Mouse (Mus musculus): ENCODE results near the gene Lrrn2.

Lrrn2 gene

DNA sequence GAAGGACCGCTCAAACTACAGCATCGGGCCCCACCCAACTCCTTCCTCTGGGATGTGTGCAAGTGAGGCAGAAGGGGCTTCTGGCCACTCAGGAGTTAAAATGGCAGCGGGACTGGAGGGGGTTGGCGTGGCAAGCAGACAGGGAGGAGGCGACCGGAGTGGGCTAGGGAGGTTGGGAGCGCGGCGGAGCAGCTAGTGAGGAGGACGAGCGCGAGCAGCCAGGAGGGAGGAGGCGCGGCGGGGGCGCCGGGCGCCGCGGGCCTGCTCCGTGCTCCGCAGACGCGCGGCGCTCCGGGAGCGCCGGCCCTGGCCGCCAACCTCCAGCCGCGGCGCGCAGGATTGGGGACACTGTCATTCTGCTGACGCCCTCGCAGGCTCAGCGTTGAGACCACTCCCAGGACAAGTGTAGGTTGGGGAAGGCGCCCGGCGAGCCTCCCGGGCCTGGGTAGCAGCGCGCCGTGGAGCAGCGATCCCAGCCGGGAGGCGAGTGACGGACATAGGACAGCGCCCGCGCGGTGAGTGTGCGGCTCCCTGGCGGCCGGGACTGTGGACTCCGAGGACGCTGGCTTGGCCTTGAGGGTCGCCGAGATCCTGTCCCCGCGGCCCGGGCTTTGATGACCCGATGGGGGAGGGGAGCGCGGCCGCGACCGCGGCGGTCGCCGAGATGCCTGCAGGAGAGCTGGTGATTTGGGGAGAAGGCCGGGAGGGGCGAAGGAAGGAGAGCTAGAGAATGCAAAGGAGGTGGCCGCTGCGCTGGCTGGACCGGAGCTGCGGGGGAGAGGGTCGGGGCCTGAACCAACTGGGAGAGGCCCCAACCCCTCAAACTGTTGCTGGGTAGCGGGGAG is at the start of gene Lrrn2:
TSS of gene Lrrn2 (plus strand) at position 113 of the 845 bp plus-strand sequence.
- no peak for DNase-seq (ENCODE audit: low spot score)

DNA sequence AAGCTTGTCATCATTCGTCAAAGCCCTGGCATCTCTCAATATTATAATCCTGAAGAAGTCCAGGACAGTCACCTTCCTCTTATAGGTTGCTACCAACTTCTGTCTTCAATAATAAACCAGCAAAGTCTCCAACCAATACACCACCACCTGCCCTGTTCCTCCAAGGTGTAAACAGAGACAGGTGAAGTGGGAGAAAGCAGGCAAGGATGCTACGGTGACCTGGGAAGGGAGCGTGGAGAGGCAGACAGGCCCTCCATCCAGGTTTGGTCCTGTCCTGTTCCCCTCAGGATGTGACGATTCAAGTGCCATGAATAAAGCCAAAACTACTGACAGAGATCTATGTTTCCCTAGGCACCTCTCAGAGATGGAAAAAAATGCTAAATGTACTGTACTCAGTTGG is 48.1 kb upstream of the Lrrn2 start:
- no peak for DNase-seq (ENCODE audit: low spot score)

DNA sequence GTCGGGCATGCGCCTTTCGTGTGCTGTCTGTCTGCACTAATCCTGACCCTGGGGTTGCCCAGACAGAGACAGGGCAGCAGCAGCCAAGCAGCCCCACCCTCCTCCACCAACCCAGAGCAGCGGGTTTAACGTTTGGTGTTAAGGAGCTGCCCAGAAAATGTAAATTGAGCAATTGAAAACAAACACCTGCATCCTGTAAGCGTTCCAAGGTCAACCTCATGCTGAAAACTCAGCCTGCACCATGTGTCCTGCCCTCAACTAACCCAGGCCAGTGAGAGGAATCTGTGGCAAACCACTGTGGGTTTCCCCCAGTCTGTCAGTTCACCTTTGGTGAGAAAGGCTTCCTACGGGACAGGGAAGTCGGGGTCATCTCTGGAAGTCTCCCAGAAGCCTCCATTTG is 46.0 kb upstream of the Lrrn2 start:
- no peak for DNase-seq (ENCODE audit: low spot score)

DNA sequence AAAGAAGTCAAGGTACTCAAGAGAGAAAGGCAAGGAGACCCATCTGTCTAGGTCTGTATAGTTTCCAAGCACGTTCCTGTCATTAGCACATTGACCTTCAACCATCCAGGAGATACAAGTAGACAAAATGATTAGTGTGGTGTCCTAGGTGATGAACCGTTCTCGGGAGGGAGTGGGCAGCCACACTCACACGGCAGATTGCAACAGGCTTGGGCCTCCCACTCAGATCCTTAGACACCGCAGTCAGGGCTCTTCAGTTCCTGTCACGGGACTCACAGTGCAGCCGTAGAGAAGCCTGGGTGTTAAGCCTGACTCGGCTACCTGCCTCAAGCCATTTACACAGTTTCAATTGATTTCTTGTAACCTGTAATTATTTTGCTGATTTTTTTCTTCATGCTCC is 43.2 kb upstream of the Lrrn2 start:
- no peak for DNase-seq (ENCODE audit: low spot score)

DNA sequence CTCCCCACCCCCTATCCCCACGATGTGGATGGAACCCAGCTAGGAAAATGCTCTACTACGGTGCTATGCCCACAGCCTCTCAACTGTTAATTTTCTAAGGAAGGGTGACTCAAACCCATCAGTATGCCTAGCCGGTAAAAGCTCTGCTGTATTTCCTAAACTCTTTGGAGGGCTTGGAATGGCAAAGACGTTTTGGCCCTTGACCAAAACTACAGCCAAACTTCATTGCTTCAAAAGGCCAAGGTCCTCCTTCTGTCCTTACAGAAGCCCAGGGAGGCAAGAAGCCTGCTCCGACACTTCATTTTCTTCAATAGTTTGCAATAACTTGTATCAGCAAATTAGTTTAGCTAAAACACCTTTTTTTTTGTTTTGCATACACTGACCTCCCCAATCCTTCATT is 42.4 kb upstream of the Lrrn2 start:
- no peak for DNase-seq (ENCODE audit: low spot score)

DNA sequence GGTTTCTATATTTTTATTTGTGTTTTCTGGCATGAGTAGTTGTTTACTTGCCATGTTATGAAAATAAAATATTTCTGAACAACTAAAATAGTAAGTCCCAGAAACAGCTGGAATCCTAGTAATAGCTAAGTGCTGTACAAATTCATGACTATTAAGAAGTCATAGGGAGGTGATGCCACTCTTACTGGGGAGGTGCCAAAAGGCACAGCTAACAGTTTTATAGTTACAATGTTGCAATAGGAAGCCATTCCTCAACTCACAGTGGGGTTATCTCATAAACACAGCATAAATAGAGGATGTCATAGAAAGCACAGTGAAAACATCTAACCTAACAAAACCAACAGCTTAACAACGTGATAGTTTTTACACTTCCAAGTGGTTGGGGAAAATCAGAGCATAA is 41.7 kb upstream of the Lrrn2 start:
- DNase-seq (ENCODE audit: low spot score), result peak; percentile 28

DNA sequence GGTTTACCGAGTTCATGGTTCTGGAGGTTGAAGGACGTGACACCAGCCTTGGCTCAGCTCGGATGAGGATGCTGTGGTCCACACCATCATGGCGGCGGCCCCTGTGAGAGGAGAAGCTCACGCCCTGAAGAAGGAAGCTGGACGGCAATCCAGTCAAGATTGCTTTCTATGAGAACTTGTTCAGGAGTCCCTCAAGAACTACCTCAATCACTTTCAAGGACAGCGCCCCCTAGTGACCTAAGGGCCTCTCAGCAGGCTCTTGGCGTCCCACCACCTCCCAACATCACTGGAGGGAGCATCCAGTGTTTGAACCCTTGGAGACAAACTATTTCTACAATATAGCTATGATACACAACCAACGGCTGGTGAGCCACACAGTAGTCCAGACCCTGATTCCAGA is 36.5 kb upstream of the Lrrn2 start:
- DNase-seq (ENCODE audit: low spot score), result no peak

DNA sequence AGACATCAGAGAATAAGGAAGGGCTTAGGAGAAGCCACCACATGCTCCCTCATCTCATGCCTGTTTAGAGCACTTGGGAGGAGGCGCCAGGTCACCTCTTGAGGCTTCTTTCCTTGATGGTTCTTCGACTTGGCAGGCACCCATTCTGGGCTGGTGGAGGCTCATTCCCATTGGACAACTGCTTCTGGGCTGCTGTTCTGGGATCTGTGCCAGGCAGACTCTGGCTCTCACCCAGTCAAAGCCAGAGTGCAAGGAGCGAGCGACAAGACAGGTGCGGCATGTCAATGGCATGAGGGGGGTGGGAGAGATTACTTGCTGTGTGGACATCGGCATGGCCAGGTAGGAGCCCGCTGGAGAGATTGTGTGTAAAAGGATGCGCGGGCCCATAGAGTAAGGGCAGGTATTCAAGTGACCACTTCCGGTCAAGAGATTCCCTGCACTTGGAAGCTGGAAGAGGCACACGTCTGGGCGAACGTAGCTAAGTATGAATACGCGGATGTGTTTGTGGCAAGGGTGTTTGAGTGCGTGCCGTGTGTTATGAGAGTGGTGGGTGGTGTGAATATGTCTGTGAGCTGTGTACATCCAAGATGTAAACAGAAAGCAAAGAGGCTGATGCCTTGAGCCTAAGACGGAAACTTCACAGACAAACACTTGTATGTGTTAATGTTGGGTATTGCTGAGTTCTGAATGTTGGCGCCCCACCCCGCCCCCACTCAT is 35.8 kb upstream of the Lrrn2 start:
- DNase-seq (ENCODE audit: low spot score), result peak; percentile 32

DNA sequence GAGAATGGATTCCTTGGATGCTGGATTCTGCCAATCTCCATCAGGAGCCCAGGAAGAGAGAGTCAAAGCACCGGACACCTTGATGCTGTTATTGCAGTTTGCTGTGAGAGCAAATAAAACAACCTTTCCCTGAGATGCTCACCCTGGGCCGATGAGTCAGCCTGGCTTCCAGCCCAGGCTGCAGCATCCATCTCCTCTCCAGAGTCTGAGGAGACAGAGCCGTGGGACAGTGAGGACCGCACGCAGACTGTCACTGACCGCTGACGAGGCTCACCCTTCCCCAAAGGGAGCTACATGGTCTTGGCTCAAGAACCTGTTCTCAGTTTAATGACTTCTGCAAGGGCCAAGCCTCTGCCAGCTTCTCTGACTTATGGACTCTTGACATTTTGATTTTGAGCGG is 34.3 kb upstream of the Lrrn2 start:
- no peak for DNase-seq (ENCODE audit: low spot score)

DNA sequence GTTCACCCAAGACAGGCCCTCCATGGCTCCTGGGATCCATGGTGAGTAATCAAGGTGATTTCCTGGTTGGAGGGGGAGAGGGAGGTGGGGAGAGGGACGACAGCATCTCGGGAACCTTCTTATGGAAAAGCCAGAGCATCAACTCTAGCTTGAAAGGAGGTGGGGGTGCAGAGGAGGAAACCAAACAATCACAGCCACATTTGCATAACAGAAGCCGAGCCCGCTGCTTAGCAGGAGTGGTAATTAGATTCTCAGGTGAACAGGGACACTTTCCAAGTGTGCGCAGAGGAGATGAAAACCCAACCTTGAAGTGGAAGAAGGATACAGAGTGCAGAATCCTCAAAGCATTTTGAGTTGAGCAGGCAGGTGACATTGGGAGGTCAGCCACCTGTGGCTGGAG is 29.3 kb upstream of the Lrrn2 start:
- no peak for DNase-seq (ENCODE audit: low spot score)

DNA sequence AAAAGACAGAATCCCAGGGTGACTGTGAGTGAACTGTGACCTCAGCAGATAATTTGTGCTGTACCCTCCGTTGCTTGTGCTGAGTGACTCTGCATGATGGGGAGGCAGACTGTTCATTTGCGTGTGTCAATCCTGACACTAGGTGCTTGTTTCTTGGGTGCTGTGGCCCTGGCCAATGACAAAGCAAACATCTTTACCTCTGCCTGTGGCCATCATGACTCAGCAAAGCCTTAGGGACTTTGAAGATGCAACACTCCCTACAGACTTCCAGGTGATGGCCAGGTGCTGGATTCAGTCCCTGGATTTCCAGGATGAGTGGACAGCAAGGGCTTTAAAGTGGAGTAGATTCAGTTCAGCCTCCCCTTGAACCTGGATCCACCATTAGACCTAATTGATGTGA is 28.8 kb upstream of the Lrrn2 start:
- DNase-seq (ENCODE audit: low spot score), result no peak

DNA sequence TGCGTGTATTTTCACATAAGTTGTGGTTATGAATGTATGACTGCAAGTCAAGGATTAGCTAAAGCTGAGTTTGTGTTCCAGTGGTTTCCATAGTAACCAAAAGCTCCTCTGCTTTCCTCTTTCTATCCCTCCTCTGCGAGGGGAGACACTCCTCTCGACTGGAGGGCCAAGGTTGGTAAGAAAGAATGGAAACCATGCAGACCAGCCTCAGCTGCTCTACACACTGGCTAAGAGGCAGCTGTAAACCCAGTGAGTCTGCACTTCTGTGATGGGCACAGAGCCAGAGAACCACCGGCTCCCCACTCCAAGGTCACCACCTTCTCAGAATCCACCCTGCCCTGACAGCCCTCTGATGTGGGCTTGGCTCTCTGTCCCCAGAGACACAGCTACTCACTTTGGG is 28.3 kb upstream of the Lrrn2 start:
- no peak for DNase-seq (ENCODE audit: low spot score)

DNA sequence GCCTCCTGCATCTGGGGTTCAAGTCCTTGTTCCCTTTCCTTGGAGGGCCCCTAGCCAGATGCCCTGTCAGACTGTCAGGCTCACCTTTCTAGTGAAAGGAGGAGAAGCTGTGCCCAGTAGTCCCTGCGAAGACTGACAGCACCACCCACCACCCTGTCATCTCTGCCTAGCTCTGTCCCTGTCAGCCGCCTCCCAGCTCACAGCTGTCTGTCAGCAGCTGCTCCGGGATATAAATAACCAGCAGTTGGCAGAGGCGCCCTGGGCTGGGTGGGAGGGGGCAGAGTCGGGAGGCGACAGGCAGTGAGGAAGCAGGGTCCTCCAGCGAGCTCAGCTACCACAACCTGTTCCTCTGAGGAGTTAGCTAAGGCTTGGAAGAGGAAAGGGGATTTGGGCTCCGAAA is 26.8 kb upstream of the Lrrn2 start:
- no peak for DNase-seq (ENCODE audit: low spot score)

DNA sequence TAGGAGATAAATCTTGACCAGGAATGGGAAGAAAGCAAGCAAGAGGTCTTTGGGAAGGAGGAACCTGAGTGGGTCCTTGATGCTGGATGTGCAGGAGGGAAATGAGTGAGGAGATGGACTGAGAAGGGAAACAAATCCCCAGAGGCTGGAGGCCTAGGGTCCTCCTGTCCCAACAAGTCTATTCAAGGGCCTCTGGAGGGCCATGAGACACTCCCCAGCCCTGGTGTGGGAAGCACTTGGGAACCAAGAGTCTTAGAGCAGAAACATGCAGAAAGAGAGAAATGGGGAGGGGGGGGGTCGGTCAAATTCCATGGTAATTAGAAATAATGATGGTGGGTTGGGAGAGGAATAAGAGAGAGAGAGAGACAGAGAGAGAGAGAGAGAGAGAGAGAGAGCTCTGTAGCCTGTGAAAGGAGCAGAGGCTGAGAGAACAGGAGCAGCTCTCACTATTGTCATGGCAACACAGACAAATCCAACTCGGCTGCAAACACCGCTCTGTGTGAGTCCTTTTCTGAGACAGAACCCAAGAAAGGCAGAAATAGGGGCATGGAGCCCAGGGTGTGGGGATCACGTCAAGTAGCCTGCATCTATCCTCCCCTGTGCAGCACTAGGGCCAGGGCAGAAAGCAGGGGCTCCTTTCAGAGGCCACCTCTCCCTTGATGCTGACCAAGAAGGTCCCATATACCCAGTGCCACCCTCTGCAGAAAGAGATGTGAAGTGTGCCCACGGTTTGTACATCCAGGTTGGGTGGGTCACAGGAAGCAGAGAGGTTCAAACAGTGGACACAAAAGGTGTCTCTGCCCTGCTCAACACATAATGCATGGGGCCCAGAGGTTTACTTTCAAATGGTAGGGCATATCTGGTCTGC is 21.3 kb upstream of the Lrrn2 start:
- no peak for DNase-seq (ENCODE audit: low spot score)

DNA sequence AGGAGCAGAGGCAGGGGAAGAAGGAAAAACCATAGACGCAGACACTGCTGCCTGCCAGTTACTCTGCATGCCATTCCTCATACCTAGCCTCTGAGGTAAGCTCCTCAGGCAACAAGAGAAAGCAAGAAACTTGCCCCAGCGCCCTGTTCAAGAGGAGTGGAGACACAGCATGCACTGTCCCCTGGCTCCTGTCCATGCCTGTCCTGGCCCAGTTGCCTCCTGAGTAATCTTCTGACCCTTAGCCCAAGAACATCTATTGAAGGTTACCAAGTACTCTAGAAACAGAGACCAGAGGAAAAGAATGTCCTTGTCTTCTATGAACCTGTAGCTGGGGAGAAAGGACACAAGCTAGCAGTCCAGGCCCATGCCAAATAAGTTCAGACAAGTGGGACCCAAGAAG is 15.9 kb upstream of the Lrrn2 start:
- DNase-seq (ENCODE audit: low spot score), result no peak

DNA sequence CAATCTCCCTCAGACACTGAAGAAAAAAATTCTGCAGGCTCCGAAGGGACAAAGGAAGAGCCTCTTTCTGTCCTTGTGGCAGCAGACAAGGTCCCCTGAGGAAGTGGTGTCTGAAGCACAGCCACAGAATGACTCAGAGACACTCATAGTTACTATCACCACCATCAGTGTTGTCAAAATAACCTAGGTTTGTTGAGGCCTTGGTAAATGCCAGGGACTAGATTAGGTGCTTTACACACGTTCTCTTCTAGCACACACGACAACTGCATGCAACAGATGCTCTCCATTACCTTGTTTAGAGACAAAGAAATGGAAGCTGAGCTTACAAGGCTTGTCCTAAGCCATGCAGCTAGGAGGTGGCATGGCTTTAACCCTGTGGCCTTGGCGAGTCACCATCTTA is 14.5 kb upstream of the Lrrn2 start:
- no peak for DNase-seq (ENCODE audit: low spot score)

DNA sequence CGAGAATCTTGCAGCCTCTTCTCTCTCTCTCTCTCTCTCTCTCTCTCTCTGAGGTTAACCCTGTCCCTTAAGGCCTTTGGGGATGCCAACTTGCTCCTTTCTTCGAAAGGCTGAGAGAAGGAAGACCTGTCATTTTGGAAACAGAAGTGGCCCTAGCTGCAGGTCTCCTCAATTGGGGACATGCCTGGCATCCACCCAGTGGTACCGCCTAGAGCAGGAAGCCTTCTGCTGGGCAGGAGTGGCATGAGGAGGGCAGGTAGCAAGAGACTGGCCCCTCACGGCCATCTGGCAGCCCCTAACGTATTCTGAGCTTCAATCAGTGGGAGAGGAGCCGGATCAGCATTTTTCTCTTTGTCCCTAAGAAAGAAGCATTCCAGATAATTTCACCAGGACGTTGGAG is 9.7 kb upstream of the Lrrn2 start:
- DNase-seq (ENCODE audit: low spot score), result no peak

DNA sequence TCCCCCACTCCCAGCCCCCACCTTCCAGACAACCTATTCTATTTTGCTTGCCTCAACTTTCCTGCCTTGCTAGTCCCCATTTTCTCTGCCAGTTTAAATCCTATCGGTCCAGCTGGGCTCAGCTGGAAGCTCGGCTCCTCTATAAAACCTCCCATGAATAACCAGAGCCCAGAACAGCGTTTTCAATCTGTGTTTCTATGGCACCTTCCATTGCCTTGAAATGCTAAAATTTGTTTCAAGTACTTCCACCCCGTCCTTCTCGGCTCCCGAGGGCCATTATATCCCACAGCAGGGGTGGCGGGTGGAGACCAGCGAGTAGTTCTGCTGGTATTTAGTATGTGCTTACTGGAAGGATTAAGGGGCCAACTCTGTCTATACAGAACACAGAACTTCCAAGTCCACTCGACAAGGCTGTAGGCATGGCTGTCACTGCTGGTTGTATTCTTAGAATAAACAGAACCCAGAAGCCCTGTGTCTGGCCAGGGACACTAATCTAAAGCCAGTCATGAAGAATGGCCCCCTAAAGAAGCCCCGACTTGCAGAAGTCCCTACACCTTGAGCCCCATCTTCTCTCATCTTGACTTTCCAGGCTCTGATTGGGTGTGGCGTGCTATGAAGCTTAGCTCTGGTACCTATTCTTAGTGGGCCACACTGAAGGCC is 992 bp upstream of the Lrrn2 start:
- DNase-seq (ENCODE audit: low spot score), result no peak

DNA sequence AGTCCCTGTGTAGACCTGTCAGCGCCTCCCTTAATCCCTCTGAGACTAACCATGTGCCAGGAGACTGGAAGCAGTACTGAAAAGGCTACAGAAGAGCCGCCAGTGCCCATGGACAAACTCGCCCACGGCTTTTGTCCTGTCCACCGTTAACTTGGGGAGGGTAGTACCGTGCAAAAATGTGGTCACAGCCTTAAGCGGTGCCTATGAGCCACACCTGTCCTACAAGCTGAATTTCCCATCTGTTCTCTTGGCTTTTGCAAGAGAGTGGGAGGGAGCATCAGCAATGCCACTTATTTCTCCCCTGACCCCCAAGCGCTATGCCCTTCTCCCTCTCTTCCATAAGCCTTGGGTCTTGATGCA is 292 bp upstream of the Lrrn2 start:
- DNase-seq (ENCODE audit: low spot score), result no peak

DNA sequence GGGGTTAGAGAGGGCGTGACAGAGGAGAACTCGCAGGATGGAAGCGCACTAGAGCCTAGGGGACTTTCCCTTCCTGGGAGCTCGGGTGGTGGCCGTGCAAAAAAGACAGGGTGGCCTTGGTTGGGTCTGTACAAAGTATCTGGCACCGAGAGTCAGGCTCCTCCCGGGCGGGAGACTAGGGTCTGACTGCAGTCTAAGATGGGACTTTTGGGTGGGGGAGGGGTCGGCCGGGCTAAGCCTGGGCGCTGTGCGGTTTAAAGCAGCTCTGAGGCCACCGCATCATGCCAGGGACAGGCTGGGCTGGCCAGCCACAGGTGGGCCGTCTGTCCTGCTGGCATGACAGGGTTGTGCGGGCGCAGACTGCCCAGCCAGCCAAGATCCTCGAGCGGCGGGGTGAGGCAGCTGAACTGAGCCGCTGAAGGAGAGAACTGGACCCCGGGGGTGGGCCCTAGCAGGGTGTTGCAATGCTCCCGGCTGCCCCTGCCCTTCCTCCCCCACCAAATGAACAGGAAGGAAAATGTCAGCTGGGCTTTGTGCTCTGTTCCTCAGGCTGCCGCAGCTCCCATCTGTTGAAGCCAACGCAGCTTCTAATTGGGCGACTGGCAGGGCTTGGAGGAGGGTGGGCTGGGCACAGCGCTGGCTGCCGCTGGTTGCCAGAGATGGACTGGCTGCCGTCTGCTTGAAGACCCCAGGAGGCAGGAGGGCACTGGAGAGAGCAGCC is 1.1 kb downstream of the Lrrn2 start:
- no peak for DNase-seq (ENCODE audit: low spot score)

DNA sequence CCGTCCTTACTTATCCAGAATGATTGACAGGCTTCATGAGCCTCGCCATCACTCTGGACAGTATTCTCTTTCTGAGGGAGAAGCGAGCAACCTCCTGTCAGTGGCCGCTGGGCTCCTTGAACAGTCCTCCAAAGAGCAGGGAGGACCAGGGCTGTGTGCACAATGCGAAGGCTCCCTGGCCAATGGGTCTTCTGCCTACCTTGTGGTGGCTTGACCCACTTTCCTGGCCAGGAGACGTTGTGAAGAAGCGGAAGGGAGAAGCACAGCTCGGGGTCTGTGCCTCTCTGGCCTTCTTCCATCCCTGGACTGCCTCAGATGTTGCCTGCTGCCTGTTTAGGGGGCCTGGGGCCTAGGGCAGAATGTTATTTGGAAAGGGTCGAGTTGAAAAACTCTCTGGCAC is 1.8 kb downstream of the Lrrn2 start:
- DNase-seq (ENCODE audit: low spot score), result no peak

DNA sequence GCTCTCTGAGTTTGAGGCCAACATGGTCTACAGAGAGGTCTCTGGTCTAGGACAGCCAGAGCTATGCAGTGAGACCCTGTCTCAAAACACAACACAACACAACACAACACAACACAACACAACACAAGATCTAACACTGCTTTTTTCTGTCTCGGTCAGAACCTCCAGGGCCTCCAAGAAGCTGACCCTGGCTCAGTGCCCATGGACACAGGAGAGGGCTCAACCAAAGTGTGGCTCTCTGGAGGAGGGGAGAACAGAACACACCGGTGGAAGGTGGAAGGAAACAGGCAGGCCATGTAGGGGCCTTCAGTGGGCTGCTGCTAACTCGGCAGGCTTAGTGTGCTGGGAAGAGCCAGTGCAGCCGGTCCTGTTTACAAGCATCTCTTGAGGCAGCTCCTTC is 5.6 kb downstream of the Lrrn2 start:
- no peak for DNase-seq (ENCODE audit: low spot score)

All from adipocyte (in vitro differentiated cells).